Mouse (Mus musculus) embryonic facial prominence, embryonic 14.5 days (tissue): ENCODE data around the gene Mid2. TPM values are rescaled to one million over a fixed set of nuclear protein-coding genes. Genes with fewer than 3 reads are reported as not detected.
"Not testable (repeated sequence)": the region's sequence is repeated elsewhere in the genome, so short reads cannot be mapped to it uniquely, and the experiment has no call there.

Source experiments
- ATAC-seq: fragments of 200-750 bp; cut with Nextera tagmentation; 2 replicates; pipeline ENCODE4 v1.8.0; 2017; ENCODE audit warnings: low read depth, moderate number of reproducible peaks, moderate TSS enrichment
- DNase-seq: peaks from one replicate; pipeline ENCODE4 v3.0.0-alpha.2; 2015; ENCODE audit warnings: low spot score
- H3K27ac ChIP-seq: fragments of 300-500 bp; sonication (generic); replicated peaks from 2 replicates; pipeline ENCODE4 v1.5.1; 2014; ENCODE audit warnings: low read depth, mild to moderate bottlenecking, low read length, moderate library complexity
- H3K27me3 ChIP-seq: fragments of 300-500 bp; sonication (generic); replicated peaks from 2 replicates; pipeline ENCODE4 v1.6.1; 2014; ENCODE audit warnings: low read length; ENCODE audit not compliant: control insufficient read depth, insufficient read depth
- H3K36me3 ChIP-seq: fragments of 300-500 bp; sonication (generic); 2 replicates; pipeline ENCODE4 v1.6.1; 2014; ENCODE audit warnings: low read length, mixed read lengths; ENCODE audit not compliant: control insufficient read depth, insufficient read depth
- H3K4me1 ChIP-seq: fragments of 300-500 bp; sonication (generic); 2 replicates; pipeline ENCODE4 v1.6.1; 2014; ENCODE audit warnings: antibody characterized with exemption, low read length; ENCODE audit not compliant: control insufficient read depth, insufficient read depth
- H3K4me2 ChIP-seq: fragments of 300-500 bp; sonication (generic); 2 replicates; pipeline ENCODE4 v1.6.1; 2014; ENCODE audit warnings: low read depth, mild to moderate bottlenecking, low read length, moderate library complexity, mixed read lengths
- H3K4me3 ChIP-seq: fragments of 300-500 bp; sonication (generic); 2 replicates; pipeline ENCODE4 v1.5.1; 2014; ENCODE audit warnings: low read depth, mild to moderate bottlenecking, low read length
- H3K9ac ChIP-seq: fragments of 300-500 bp; sonication (generic); 2 replicates; pipeline ENCODE4 v1.6.1; 2014; ENCODE audit warnings: low read depth, mild to moderate bottlenecking, low read length, moderate library complexity, mixed read lengths
- H3K9me3 ChIP-seq: fragments of 300-500 bp; sonication (generic); 2 replicates; pipeline ENCODE4 v1.6.1; 2016; ENCODE audit warnings: low read length; ENCODE audit not compliant: control insufficient read depth
- WGBS: fragments of 180-500 bp; shearing (Covaris S2); extraction: QIAGEN DNeasy Blood & Tissue Kit; methylation state at CpG from one replicate; pipeline ENCODE4 v1.1.7; 2014; 5-methylcytosine and 5-hydroxymethylcytosine counted together
- polyA plus RNA-seq: library from polyadenylated mRNA; unstranded; fragments of >200 nt; fragmentation: Nextera tagmentation; extraction: Ambion mirVana; gene quantifications from 2 replicates; pipeline ENCODE4 v1.2.1, GENCODE M21; 2014

Gene Mid2
- polyA plus RNA-seq, 1 experiment from 2014 or later, result 8.2 TPM

- DNase-seq (no peak), ATAC-seq (no peak)
- Histone ChIP-seq H3K27ac (no peak overlapping the region), H3K9me3 (no peaks in the 10 kb centered on the region), H3K4me3 (no peak overlapping the region), H3K9ac (no peak overlapping the region), H3K4me2 (no peak overlapping the region), H3K36me3 (no peaks in the 10 kb centered on the region), H3K4me1 (no peaks in the 10 kb centered on the region), H3K27me3 (peaks cover 39% of the 10 kb centered on the region)
- WGBS, result 84% methylated on average over 2 of the region's 2 CpGs
These were observed 23.9 kb downstream of the Mid2 start for GRCm38 (mm10) chrX:140688335-140688734.

- H3K4me3 ChIP-seq, DNase-seq, ATAC-seq, H3K36me3 ChIP-seq, H3K4me1 ChIP-seq, H3K9me3 ChIP-seq, H3K27ac ChIP-seq, H3K9ac ChIP-seq, H3K4me2 ChIP-seq: not testable (repeated sequence)
- peaks cover 14% of the 10 kb centered on the region for H3K27me3 ChIP-seq
- 47% methylated on average over 6 of the region's 7 CpGs for WGBS
These were observed 33.6 kb downstream of the Mid2 start for GRCm38 (mm10) chrX:140697872-140698463.

- no peak for DNase-seq
- ATAC-seq, result no peak
- H3K27ac ChIP-seq, result no peak overlapping the region
- H3K4me1 ChIP-seq, result no peaks in the 10 kb centered on the region
- H3K27me3 ChIP-seq, result peaks cover 18% of the 10 kb centered on the region
- no peaks in the 10 kb centered on the region for H3K36me3 ChIP-seq
- no peaks in the 10 kb centered on the region for H3K9me3 ChIP-seq
- no peak overlapping the region for H3K4me2 ChIP-seq
- no peak overlapping the region for H3K9ac ChIP-seq
- H3K4me3 ChIP-seq, result no peak overlapping the region
- WGBS, result 88% methylated on average over 1 of the region's 1 CpGs
These were observed 38.8 kb downstream of the Mid2 start for GRCm38 (mm10) chrX:140703224-140703623.

GRCm38 (mm10) chrX:140706077-140706476 lies 41.7 kb downstream of the Mid2 start:
- DNase-seq (no peak), ATAC-seq (no peak)
- H3K36me3 ChIP-seq, result no peaks in the 10 kb centered on the region
- no peaks in the 10 kb centered on the region for H3K4me1 ChIP-seq
- H3K4me3 ChIP-seq, result no peak overlapping the region
- 87% methylated on average over 4 of the region's 4 CpGs for WGBS
- H3K9me3 ChIP-seq, result no peaks in the 10 kb centered on the region
- H3K4me2 ChIP-seq, result no peak overlapping the region
- H3K27ac ChIP-seq, result no peak overlapping the region
- peaks cover 10% of the 10 kb centered on the region; the same call in 1 of the 2 replicates for H3K27me3 ChIP-seq
- H3K9ac ChIP-seq, result no peak overlapping the region

GRCm38 (mm10) chrX:140722400-140722799 lies 58.0 kb downstream of the Mid2 start:
- Histone ChIP-seq H3K4me3 (no peak overlapping the region), H3K36me3 (no peaks in the 10 kb centered on the region), H3K9ac (no peak overlapping the region), H3K4me2 (no peak overlapping the region), H3K27ac (no peak overlapping the region), H3K27me3 (peaks cover 3% of the 10 kb centered on the region; the same call in 1 of the 2 replicates), H3K4me1 (no peaks in the 10 kb centered on the region), H3K9me3 (no peaks in the 10 kb centered on the region)
- ATAC-seq, result no peak
- 48% methylated on average over 4 of the region's 4 CpGs for WGBS
- no peak for DNase-seq

- Histone ChIP-seq H3K9ac (no peak overlapping the region), H3K4me1 (no peaks in the 10 kb centered on the region), H3K36me3 (no peaks in the 10 kb centered on the region), H3K9me3 (no peaks in the 10 kb centered on the region), H3K4me3 (no peak overlapping the region), H3K27me3 (peaks cover 18% of the 10 kb centered on the region), H3K27ac (no peak overlapping the region), H3K4me2 (no peak overlapping the region)
- ATAC-seq (no peak), DNase-seq (no peak)
These were observed 74.6 kb downstream of the Mid2 start for GRCm38 (mm10) chrX:140738986-140739385.

- Histone ChIP-seq H3K36me3 (no peaks in the 10 kb centered on the region), H3K27ac (no peak overlapping the region), H3K9ac (no peak overlapping the region), H3K4me1 (no peaks in the 10 kb centered on the region), H3K27me3 (peaks cover 4% of the 10 kb centered on the region), H3K9me3 (no peaks in the 10 kb centered on the region), H3K4me3 (no peak overlapping the region), H3K4me2 (no peak overlapping the region)
- peak; percentile 41 for DNase-seq
- WGBS, result 47% methylated on average over 5 of the region's 5 CpGs
- no peak for ATAC-seq
These were observed 78.8 kb downstream of the Mid2 start for GRCm38 (mm10) chrX:140743213-140743612.

GRCm38 (mm10) chrX:140769794-140770193 lies 105.4 kb downstream of the Mid2 start:
- H3K4me2 ChIP-seq, result no peak overlapping the region
- H3K27ac ChIP-seq, result no peak overlapping the region
- no peaks in the 10 kb centered on the region for H3K36me3 ChIP-seq
- WGBS, result 58% methylated on average over 1 of the region's 1 CpGs
- no peaks in the 10 kb centered on the region for H3K9me3 ChIP-seq
- ATAC-seq, result no peak; the same call in 1 of the 2 replicates
- H3K9ac ChIP-seq, result no peak overlapping the region
- H3K27me3 ChIP-seq, result peaks cover 18% of the 10 kb centered on the region
- H3K4me3 ChIP-seq, result no peak overlapping the region
- peak; percentile 15 for DNase-seq
- H3K4me1 ChIP-seq, result no peaks in the 10 kb centered on the region

GRCm38 (mm10) chrX:140805340-140805739 lies 140.9 kb downstream of the Mid2 start:
- DNase-seq (no peak), ATAC-seq (no peak)
- H3K4me3 ChIP-seq, result no peak overlapping the region
- no peak overlapping the region for H3K4me2 ChIP-seq
- peaks cover 13% of the 10 kb centered on the region; the same call in 1 of the 2 replicates for H3K27me3 ChIP-seq
- H3K4me1 ChIP-seq, result no peaks in the 10 kb centered on the region
- 75% methylated on average over 2 of the region's 2 CpGs for WGBS
- H3K36me3 ChIP-seq, result no peaks in the 10 kb centered on the region
- H3K27ac ChIP-seq, result no peak overlapping the region
- H3K9ac ChIP-seq, result no peak overlapping the region
- no peaks in the 10 kb centered on the region for H3K9me3 ChIP-seq
